Comparison of ENCODE assay signal across 8 mouse cellular contexts in the genomic region with DNA sequence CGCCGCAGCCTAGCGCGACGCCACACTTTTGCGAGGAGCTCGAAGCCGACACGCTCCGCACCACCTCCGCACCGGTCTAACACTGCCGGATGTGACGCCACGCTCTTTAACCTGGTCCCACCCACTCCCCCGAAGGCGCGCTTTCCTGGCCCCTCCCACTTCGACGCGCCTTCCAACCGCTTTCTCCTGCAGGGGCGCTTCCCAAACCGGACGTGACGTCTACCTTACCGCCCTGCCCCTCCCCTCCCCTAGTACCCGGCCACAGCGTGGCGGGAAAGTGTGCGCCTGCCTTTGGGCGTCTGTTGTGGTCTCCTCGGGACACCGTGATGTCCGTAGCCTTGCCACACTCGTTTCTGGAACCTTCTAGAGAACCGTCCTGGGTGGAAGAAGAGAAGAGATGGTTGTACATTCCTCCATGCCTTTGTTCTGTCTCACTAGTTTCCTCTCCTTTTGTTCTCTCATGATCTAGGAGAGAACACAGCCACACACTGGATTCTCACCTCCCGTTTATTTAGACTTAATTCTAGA. TPM values are rescaled to one million over a fixed set of nuclear protein-coding genes. Genes with fewer than 3 reads are reported as not detected.
DNase-seq lines count a peak whose midpoint lies in the region; ATAC-seq lines count a peak whose summit lies in the region.

A gene (minus strand): TSS at position 157 of the 528 bp plus-strand sequence.

- H3K27me3 ChIP-seq in hindbrain, embryonic 12.5 days, result no peaks in the 10 kb centered on the region

- H3K4me2 ChIP-seq in hindbrain, embryonic 12.5 days (replicated peaks), result peak within 1 kb of the TSS; percentile 73

- under 1% methylated on average over 38 of the region's 38 CpGs for WGBS in hindbrain, embryonic 12.5 days

- no peaks in the 10 kb centered on the region for H3K36me3 ChIP-seq in hindbrain, embryonic 12.5 days

- peak within 1 kb of the TSS; percentile 97 for H3K9ac ChIP-seq in hindbrain, embryonic 12.5 days

- peaks cover 20% of the 10 kb centered on the region for H3K4me1 ChIP-seq in hindbrain, embryonic 12.5 days

- peak; percentile 98 for ATAC-seq in hindbrain, embryonic 12.5 days (ENCODE audit: low FRiP score)

- DNase-seq in Muller cell, postnatal 12 days (ENCODE audit: inconsistent ontology term), result peak; percentile 99
- DNase-seq in cerebellum, adult 9-11 months, result peak; percentile 98
- DNase-seq in frontal cortex, postnatal 10 days (ENCODE audit: low spot score in 2 of 2), result peak; percentile 95 to 98
- DNase-seq in layer of hippocampus, postnatal 14 days (ENCODE audit: low spot score in 2 of 2), result peak; percentile 96 to 98
- DNase-seq in lung, postnatal 14 days, result peak; percentile 98
- peak; percentile 97 for DNase-seq in retina, adult 2 months (ENCODE audit: low read depth, low spot score)
- peak; percentile 96 to 98 for DNase-seq in thymus, postnatal 36 days

- H3K4me3 ChIP-seq in hindbrain, embryonic 12.5 days, result peak within 1 kb of the TSS; percentile 93

- H3K9me3 ChIP-seq in hindbrain, embryonic 12.5 days (replicated peaks), result no peaks in the 10 kb centered on the region

- peak within 1 kb of the TSS; percentile 98 for H3K27ac ChIP-seq in hindbrain, embryonic 12.5 days

RNA-seq across cellular contexts. Expression of the gene that starts here (rescaled TPM):
- 389 and 397 TPM in 2 replicates for polyA plus RNA-seq in hindbrain, embryonic 12.5 days (2016; fragmentation: Nextera tagmentation; extraction: Ambion mirVana)
- 10 to 100 TPM; 89.7 to 91.0 TPM for total RNA-seq in layer of hippocampus, postnatal 14 days (2021)

Comparison
In these comparisons a context has a peak if more than half of its experiments do, and no peak if none do; other contexts are left out.
1. Peak in every context shown above with its lines: DNase-seq, ATAC-seq, H3K4me3 ChIP-seq and H3K27ac ChIP-seq.